Mouse (Mus musculus) heart, embryonic 11.5 days (tissue): Measurements from ENCODE around the gene Thap3. TPM values are rescaled to one million over a fixed set of nuclear protein-coding genes. Genes with fewer than 3 reads are reported as not detected.

Experiments used
- ATAC-seq: fragments of 200-750 bp; cut with Nextera tagmentation; replicated peaks from 2 replicates; pipeline ENCODE4 v1.8.0; 2017; ENCODE audit warnings: moderate library complexity; ENCODE audit not compliant: insufficient number of reproducible peaks, low FRiP score, low TSS enrichment
- H3K27ac ChIP-seq: fragments of 300-500 bp; sonication (generic); 2 replicates; pipeline ENCODE4 v1.5.1; 2014; ENCODE audit warnings: mild to moderate bottlenecking, low read depth, low read length
- H3K27me3 ChIP-seq: fragments of 300-500 bp; sonication (generic); 2 replicates; pipeline ENCODE4 v1.6.1; 2014; ENCODE audit warnings: mild to moderate bottlenecking, low read length, mixed read lengths; ENCODE audit not compliant: control insufficient read depth, insufficient read depth
- H3K36me3 ChIP-seq: fragments of 300-500 bp; sonication (generic); 2 replicates; pipeline ENCODE4 v1.6.1; 2014; ENCODE audit warnings: mild to moderate bottlenecking, low read length, moderate library complexity, mixed read lengths; ENCODE audit not compliant: control insufficient read depth, insufficient read depth
- H3K4me1 ChIP-seq: fragments of 300-500 bp; sonication (generic); 2 replicates; pipeline ENCODE4 v1.6.1; 2014; ENCODE audit warnings: low read length; ENCODE audit not compliant: control insufficient read depth, insufficient read depth
- H3K4me2 ChIP-seq: fragments of 300-500 bp; sonication (generic); 2 replicates; pipeline ENCODE4 v1.6.1; 2014; ENCODE audit warnings: mild to moderate bottlenecking, moderate library complexity
- H3K4me3 ChIP-seq: fragments of 300-500 bp; sonication (generic); 2 replicates; pipeline ENCODE4 v1.5.1; 2014; ENCODE audit warnings: low read depth, low read length
- H3K9ac ChIP-seq: fragments of 300-500 bp; sonication (generic); 2 replicates; pipeline ENCODE4 v1.6.1; 2014; ENCODE audit warnings: mild to moderate bottlenecking, low read depth, low read length, moderate library complexity
- H3K9me3 ChIP-seq: fragments of 300-500 bp; sonication (generic); replicated peaks from 2 replicates; pipeline ENCODE4 v1.6.1; 2016; ENCODE audit warnings: low read length; ENCODE audit not compliant: control insufficient read depth
- WGBS: fragments of 180-500 bp; shearing (Covaris S2); extraction: QIAGEN DNeasy Blood & Tissue Kit; methylation state at CpG from one replicate; pipeline ENCODE4 v1.1.7; 2014; ENCODE audit not compliant: insufficient replicate concordance; 5-methylcytosine and 5-hydroxymethylcytosine counted together
- polyA plus RNA-seq: library from polyadenylated mRNA; unstranded; fragments of >200 nt; fragmentation: Nextera tagmentation; extraction: Ambion mirVana; gene quantifications from 2 replicates; pipeline ENCODE4 v1.2.1, GENCODE M21; 2014

Thap3 gene
- polyA plus RNA-seq, 1 experiment from 2014 or later, result 19.7 TPM

- no peak overlapping the region for H3K4me3 ChIP-seq
- H3K9ac ChIP-seq, result no peak overlapping the region
- no peak overlapping the region; the same call in 1 of the 2 replicates for H3K27ac ChIP-seq
- ATAC-seq, result no peak
- H3K27me3 ChIP-seq, result no peaks in the 10 kb centered on the region
- WGBS, result 72% methylated on average over 6 of the region's 6 CpGs
- no peaks in the 10 kb centered on the region for H3K9me3 ChIP-seq
- no peak overlapping the region for H3K4me2 ChIP-seq
- H3K4me1 ChIP-seq, result peaks cover 23% of the 10 kb centered on the region; the same call in 1 of the 2 replicates
- no peaks in the 10 kb centered on the region for H3K36me3 ChIP-seq
Observed at GRCm38 (mm10) chr4:152006137-152006536, 17.3 kb upstream of the Thap3 start.

- ATAC-seq, result no peak
- 0 out of 2 replicates have a peak, but pooled peaks cover 7% of the 10 kb centered on the region for H3K4me1 ChIP-seq
- no peaks in the 10 kb centered on the region for H3K9me3 ChIP-seq
- no peak overlapping the region for H3K4me3 ChIP-seq
- H3K27ac ChIP-seq, result no peak overlapping the region
- 87% methylated on average over 3 of the region's 3 CpGs for WGBS
- no peak overlapping the region for H3K9ac ChIP-seq
- no peaks in the 10 kb centered on the region for H3K36me3 ChIP-seq
- H3K27me3 ChIP-seq, result no peaks in the 10 kb centered on the region
- no peak overlapping the region for H3K4me2 ChIP-seq
Observed at GRCm38 (mm10) chr4:152002063-152002462, 13.3 kb upstream of the Thap3 start.

- no peak for ATAC-seq
- 0 out of 2 replicates have a peak, but pooled peaks cover 4% of the 10 kb centered on the region for H3K4me1 ChIP-seq
- H3K27ac ChIP-seq, result no peak overlapping the region
- H3K4me2 ChIP-seq, result no peak overlapping the region
- H3K36me3 ChIP-seq, result no peaks in the 10 kb centered on the region
- WGBS, result 66% methylated on average over 4 of the region's 4 CpGs
- H3K9ac ChIP-seq, result no peak overlapping the region
- no peak overlapping the region for H3K4me3 ChIP-seq
- no peaks in the 10 kb centered on the region for H3K27me3 ChIP-seq
- no peaks in the 10 kb centered on the region for H3K9me3 ChIP-seq
Observed at GRCm38 (mm10) chr4:152001335-152001734, 12.5 kb upstream of the Thap3 start.

GRCm38 (mm10) chr4:152000906-152001305 lies 12.1 kb upstream of the Thap3 start:
- H3K36me3 ChIP-seq, result no peaks in the 10 kb centered on the region
- no peak overlapping the region for H3K27ac ChIP-seq
- no peak overlapping the region for H3K9ac ChIP-seq
- H3K4me2 ChIP-seq, result no peak overlapping the region
- 39% methylated on average over 4 of the region's 4 CpGs for whole genome bisulfite sequencing
- H3K4me3 ChIP-seq, result no peak overlapping the region
- H3K27me3 ChIP-seq, result no peaks in the 10 kb centered on the region
- 0 out of 2 replicates have a peak, but pooled peaks cover 4% of the 10 kb centered on the region for H3K4me1 ChIP-seq
- no peak for ATAC-seq
- H3K9me3 ChIP-seq, result no peaks in the 10 kb centered on the region

- no peak overlapping the region for H3K9ac ChIP-seq
- H3K27ac ChIP-seq, result no peak overlapping the region
- 65% methylated on average over 3 of the region's 3 CpGs for WGBS
- H3K9me3 ChIP-seq, result no peaks in the 10 kb centered on the region
- ATAC-seq, result no peak
- no peak overlapping the region for H3K4me3 ChIP-seq
- no peak overlapping the region for H3K4me2 ChIP-seq
- H3K4me1 ChIP-seq, result peaks cover 4% of the 10 kb centered on the region; the same call in 1 of the 2 replicates
- H3K36me3 ChIP-seq, result no peaks in the 10 kb centered on the region
- no peaks in the 10 kb centered on the region for H3K27me3 ChIP-seq
Observed at GRCm38 (mm10) chr4:151999481-151999880, 10.7 kb upstream of the Thap3 start.

- 51% methylated on average over 3 of the region's 3 CpGs for WGBS
- peak overlapping the region; percentile 100; the same call in 1 of the 2 replicates for H3K4me3 ChIP-seq
- no peaks in the 10 kb centered on the region for H3K9me3 ChIP-seq
- peaks cover 12% of the 10 kb centered on the region for H3K4me1 ChIP-seq
- H3K27ac ChIP-seq, result no peak overlapping the region
- H3K27me3 ChIP-seq, result no peaks in the 10 kb centered on the region
- peak overlapping the region; percentile 67 for H3K4me2 ChIP-seq
- no peaks in the 10 kb centered on the region for H3K36me3 ChIP-seq
- no peak for ATAC-seq
- no peak overlapping the region; the same call in 1 of the 2 replicates for H3K9ac ChIP-seq
Observed at GRCm38 (mm10) chr4:151997701-151998100, 8.9 kb upstream of the Thap3 start.

- H3K4me3 ChIP-seq, result peak overlapping the region; percentile 100
- 6% methylated on average over 13 of the region's 13 CpGs for WGBS
- peak overlapping the region; percentile 82 for H3K27ac ChIP-seq
- H3K4me2 ChIP-seq, result peak overlapping the region; percentile 67
- H3K9ac ChIP-seq, result peak overlapping the region; percentile 85
- no peak for ATAC-seq
- peaks cover 12% of the 10 kb centered on the region for H3K4me1 ChIP-seq
- no peaks in the 10 kb centered on the region for H3K9me3 ChIP-seq
- no peaks in the 10 kb centered on the region for H3K27me3 ChIP-seq
- H3K36me3 ChIP-seq, result peaks cover 4% of the 10 kb centered on the region
Observed at GRCm38 (mm10) chr4:151996951-151997222, 8.1 kb upstream of the Thap3 start.

- under 1% methylated on average over 75 of the region's 94 CpGs for WGBS
Observed at GRCm38 (mm10) chr4:151996173-151996950, 7.6 kb upstream of the Thap3 start, which contains the start of gene Phf13. Gene Phf13, minus strand, starts transcription at chr4:151996258.

More at GRCm38 (mm10) chr4:151996173-151996950, 7.6 kb upstream of the Thap3 start, which contains the start of gene Phf13:
- Histone ChIP-seq H3K4me3 (peak within 1 kb of the TSS; percentile 100), H3K9ac (peak within 1 kb of the TSS; percentile 97), H3K27me3 (no peaks in the 10 kb centered on the region), H3K27ac (peak within 1 kb of the TSS; percentile 89), H3K36me3 (peaks cover 8% of the 10 kb centered on the region), H3K4me1 (peaks cover 12% of the 10 kb centered on the region), H3K4me2 (peak within 1 kb of the TSS; percentile 95), H3K9me3 (no peaks in the 10 kb centered on the region)
- ATAC-seq, result peak; percentile 95
